In genomic region chr2:63854198-63854875, GRCm38 (mm10) we compare ENCODE assay signal across 13 mouse cellular contexts.
DNase-seq lines count a peak whose midpoint lies in the region; ATAC-seq and TF ChIP-seq lines count a peak whose summit lies in the region.
"Had no signal": no experiment of that assay in that cellular context is flagged by ENCODE, and none has a peak within 500 bp of the region (broad histone marks: within the 10 kb centered on the region; RNA-seq: fewer than 3 reads in every experiment).

No protein-coding gene starts in this region.

- no peak overlapping the region for H3K9ac ChIP-seq in heart, embryonic 12.5 days
- no peak overlapping the region for H3K9ac ChIP-seq in midbrain, embryonic 14.5 days (replicated peaks; ENCODE audit: low read length)
- H3K9ac ChIP-seq in forebrain, postnatal 0 days: no peak overlapping the region
- no peak overlapping the region for H3K9ac ChIP-seq in kidney, embryonic 15.5 days
- H3K9ac ChIP-seq: liver, embryonic 14.5 days had no signal

- H3K9me3 ChIP-seq in heart, embryonic 12.5 days (replicated peaks): no peaks in the 10 kb centered on the region
- H3K9me3 ChIP-seq in midbrain, embryonic 10.5 days (replicated peaks): no peaks in the 10 kb centered on the region
- H3K9me3 ChIP-seq in midbrain, embryonic 14.5 days (ENCODE audit: control insufficient read depth, low read length): no peaks in the 10 kb centered on the region
- no peaks in the 10 kb centered on the region for H3K9me3 ChIP-seq in forebrain, postnatal 0 days (ENCODE audit: low read length)
- H3K9me3 ChIP-seq in kidney, embryonic 15.5 days (replicated peaks): no peaks in the 10 kb centered on the region

- H3K4me1 ChIP-seq in heart, embryonic 12.5 days (replicated peaks): peaks cover 7% of the 10 kb centered on the region
- H3K4me1 ChIP-seq in midbrain, embryonic 10.5 days: peaks cover 20% of the 10 kb centered on the region
- H3K4me1 ChIP-seq in midbrain, embryonic 14.5 days (ENCODE audit: control insufficient read depth, insufficient read depth, low read length): peaks cover 7% of the 10 kb centered on the region; the same call in 1 of the 2 replicates
- peaks cover 3% of the 10 kb centered on the region; the same call in 1 of the 2 replicates for H3K4me1 ChIP-seq in forebrain, postnatal 0 days (ENCODE audit: insufficient read depth)
- peaks cover 6% of the 10 kb centered on the region; the same call in 1 of the 2 replicates for H3K4me1 ChIP-seq in kidney, embryonic 15.5 days

- no peak for DNase-seq in heart, adult 9 months (ENCODE audit: low spot score in 2 of 2)
- DNase-seq in midbrain, embryonic 10.5 days (ENCODE audit: low spot score): no peak
- DNase-seq in midbrain, embryonic 14.5 days: no peak
- DNase-seq in forebrain, postnatal 0 days: no peak
- DNase-seq in retina, postnatal 1 day: peak; percentile 32
- DNase-seq in frontal cortex, postnatal 25 days (ENCODE audit: low spot score in 2 of 2): no peak
- DNase-seq: adrenal gland, adult 2 months; kidney, postnatal 10 days; lung, postnatal 14 days; thymus, adult 2 months had no signal

- no peaks in the 10 kb centered on the region for H3K36me3 ChIP-seq in heart, embryonic 12.5 days
- no peaks in the 10 kb centered on the region for H3K36me3 ChIP-seq in midbrain, embryonic 10.5 days
- H3K36me3 ChIP-seq in midbrain, embryonic 14.5 days (ENCODE audit: control insufficient read depth, insufficient read depth, low read length): no peaks in the 10 kb centered on the region
- H3K36me3 ChIP-seq in forebrain, postnatal 0 days (ENCODE audit: insufficient read depth): no peaks in the 10 kb centered on the region
- no peaks in the 10 kb centered on the region for H3K36me3 ChIP-seq in kidney, embryonic 15.5 days

- no peak overlapping the region for H3K4me3 ChIP-seq in heart, embryonic 12.5 days
- no peak overlapping the region for H3K4me3 ChIP-seq in midbrain, embryonic 10.5 days
- H3K4me3 ChIP-seq in midbrain, embryonic 14.5 days (replicated peaks; ENCODE audit: low read depth, low read length): no peak overlapping the region
- no peak overlapping the region for H3K4me3 ChIP-seq in forebrain, postnatal 0 days (ENCODE audit: low read depth, low read length)
- H3K4me3 ChIP-seq in kidney, embryonic 15.5 days (replicated peaks): no peak overlapping the region

- WGBS in heart, embryonic 12.5 days: 24% methylated on average over 1 of the region's 1 CpGs
- 52% methylated on average over 1 of the region's 1 CpGs for WGBS in midbrain, embryonic 10.5 days
- WGBS in midbrain, embryonic 14.5 days: 15% methylated on average over 1 of the region's 1 CpGs
- WGBS in forebrain, postnatal 0 days: 37% methylated on average over 1 of the region's 1 CpGs
- 42% methylated on average over 1 of the region's 1 CpGs for WGBS in kidney, embryonic 15.5 days

- ATAC-seq in heart, embryonic 12.5 days (ENCODE audit: insufficient number of reproducible peaks, low FRiP score): 0 out of 2 replicates have a peak, but pooled peaks have one; percentile 29
- no peak for ATAC-seq in midbrain, embryonic 14.5 days (ENCODE audit: low FRiP score, low TSS enrichment)
- ATAC-seq in forebrain, postnatal 0 days: peak; percentile 34
- ATAC-seq in kidney, embryonic 15.5 days (replicated peaks; ENCODE audit: low FRiP score): no peak

- H3K27ac ChIP-seq in heart, embryonic 12.5 days (ENCODE audit: poor library complexity, severe bottlenecking): no peak overlapping the region
- H3K27ac ChIP-seq in midbrain, embryonic 10.5 days (replicated peaks): 0 out of 2 replicates have a peak overlapping the region, but pooled peaks have one; percentile 49
- no peak overlapping the region for H3K27ac ChIP-seq in midbrain, embryonic 14.5 days (replicated peaks; ENCODE audit: low read depth, low read length)
- no peak overlapping the region for H3K27ac ChIP-seq in forebrain, postnatal 0 days (ENCODE audit: low read depth, low read length)
- H3K27ac ChIP-seq in kidney, embryonic 15.5 days: no peak overlapping the region
- H3K27ac ChIP-seq: liver, embryonic 14.5 days had no signal

- H3K27me3 ChIP-seq in heart, embryonic 12.5 days (replicated peaks): no peaks in the 10 kb centered on the region
- no peaks in the 10 kb centered on the region for H3K27me3 ChIP-seq in midbrain, embryonic 10.5 days (ENCODE audit: low read depth, poor library complexity, severe bottlenecking)
- H3K27me3 ChIP-seq in midbrain, embryonic 14.5 days (ENCODE audit: control insufficient read depth, insufficient read depth, low read length): no peaks in the 10 kb centered on the region
- H3K27me3 ChIP-seq in forebrain, postnatal 0 days (ENCODE audit: insufficient read depth, low read length): no peaks in the 10 kb centered on the region
- no peaks in the 10 kb centered on the region for H3K27me3 ChIP-seq in kidney, embryonic 15.5 days

- no peak overlapping the region for H3K4me2 ChIP-seq in heart, embryonic 12.5 days
- H3K4me2 ChIP-seq in midbrain, embryonic 14.5 days (ENCODE audit: low read length): no peak overlapping the region
- no peak overlapping the region for H3K4me2 ChIP-seq in forebrain, postnatal 0 days (ENCODE audit: low read depth)
- no peak overlapping the region for H3K4me2 ChIP-seq in kidney, embryonic 15.5 days

- no peak for TF ChIP-seq CTCF in forebrain, postnatal 0 days (IDR thresholded peaks at IDR 0.05; ENCODE audit: low read depth)

Comparison
In these comparisons a context has a peak if more than half of its experiments do, and no peak if none do; other contexts are left out.
1. ATAC-seq: peak in heart, embryonic 12.5 days (single experiment) and forebrain, postnatal 0 days (single experiment); none in midbrain, embryonic 14.5 days (single experiment) and kidney, embryonic 15.5 days (single experiment).